Mouse (Mus musculus) natural killer cell, adult 2 months (primary cell): ENCODE data around the gene Ccdc120.

Experiments used
- DNase-seq, 2 experiments: peaks; one replicate each; pipeline ENCODE4 v3.0.0; 2022; ENCODE audit warnings: low spot score in 2 of 2

Gene Ccdc120

GRCm38 (mm10) chrX:7750432-7751116 lies at the start of gene Ccdc120:
TSS of gene Ccdc120 (minus strand) at chrX:7750905.
- no peak for DNase-seq

GRCm38 (mm10) chrX:7797327-7797726 lies 46.6 kb upstream of the Ccdc120 start:
- DNase-seq, result no peak

GRCm38 (mm10) chrX:7795016-7795415 lies 44.3 kb upstream of the Ccdc120 start:
- no peak for DNase-seq

- DNase-seq, result peak in 1 of 2 experiments; percentile 8
These were observed 42.7 kb upstream of the Ccdc120 start for GRCm38 (mm10) chrX:7793361-7793760.

GRCm38 (mm10) chrX:7790309-7790708 lies 39.6 kb upstream of the Ccdc120 start:
- DNase-seq, result no peak

GRCm38 (mm10) chrX:7789542-7790136 lies 38.9 kb upstream of the Ccdc120 start, which contains the start of gene Gripap1:
TSS of gene Gripap1 (plus strand) at chrX:7789765.
- peak; percentile 77 to 82 for DNase-seq

- no peak for DNase-seq
These were observed 31.9 kb upstream of the Ccdc120 start for GRCm38 (mm10) chrX:7782603-7783092.

GRCm38 (mm10) chrX:7779294-7779693 lies 28.6 kb upstream of the Ccdc120 start:
- no peak for DNase-seq

GRCm38 (mm10) chrX:7778450-7779244 lies 27.9 kb upstream of the Ccdc120 start:
- DNase-seq, result no peak

GRCm38 (mm10) chrX:7776329-7777082 lies 25.8 kb upstream of the Ccdc120 start:
- peak in 1 of 2 experiments; percentile 26 for DNase-seq

- no peak for DNase-seq
These were observed 24.9 kb upstream of the Ccdc120 start for GRCm38 (mm10) chrX:7775501-7776205.

GRCm38 (mm10) chrX:7772766-7773165 lies 22.1 kb upstream of the Ccdc120 start:
- peak in 1 of 2 experiments; percentile 19 for DNase-seq

- DNase-seq, result no peak
These were observed 18.8 kb upstream of the Ccdc120 start for GRCm38 (mm10) chrX:7769302-7770017.

GRCm38 (mm10) chrX:7765764-7766163 lies 15.1 kb upstream of the Ccdc120 start:
- DNase-seq, result no peak

- DNase-seq, result no peak
These were observed 14.6 kb upstream of the Ccdc120 start for GRCm38 (mm10) chrX:7765281-7765670.

- no peak for DNase-seq
These were observed 14.1 kb upstream of the Ccdc120 start for GRCm38 (mm10) chrX:7764657-7765280.

- DNase-seq, result peak in 1 of 2 experiments; percentile 2
These were observed 13.1 kb upstream of the Ccdc120 start for GRCm38 (mm10) chrX:7763631-7764393.

- DNase-seq, result no peak
These were observed 12.2 kb upstream of the Ccdc120 start for GRCm38 (mm10) chrX:7762921-7763197.
